In genomic region chr1:169680455-169681208, GRCm38 (mm10) we compare ENCODE assay signal across 23 mouse cellular contexts. TPM values are rescaled to one million over a fixed set of nuclear protein-coding genes. Genes with fewer than 3 reads are reported as not detected.
DNase-seq lines count a peak whose midpoint lies in the region; ATAC-seq and TF ChIP-seq lines count a peak whose summit lies in the region.
"Had no signal": no experiment of that assay in that cellular context is flagged by ENCODE, and none has a peak within 500 bp of the region (broad histone marks: within the 10 kb centered on the region; RNA-seq: fewer than 3 reads in every experiment).

No protein-coding gene starts in this region.

- no peaks in the 10 kb centered on the region for H3K9me3 ChIP-seq in kidney, postnatal 0 days (replicated peaks; ENCODE audit: low read length)
- no peaks in the 10 kb centered on the region for H3K9me3 ChIP-seq in lung, embryonic 15.5 days
- H3K9me3 ChIP-seq in lung, postnatal 0 days (ENCODE audit: low read length): no peaks in the 10 kb centered on the region
- H3K9me3 ChIP-seq: embryonic facial prominence, embryonic 15.5 days; forebrain, embryonic 10.5 days; heart, embryonic 15.5 days; hindbrain, embryonic 10.5 days had no signal

- no peak for TF ChIP-seq CTCF in kidney, postnatal 0 days (IDR thresholded peaks at IDR 0.05; ENCODE audit: low read depth)
- TF ChIP-seq CTCF in lung, adult 2 months (IDR thresholded peaks at IDR 0.05; ENCODE audit: insufficient read depth, low read length): no peak
- no peak for TF ChIP-seq CTCF in lung, postnatal 0 days (IDR thresholded peaks at IDR 0.05)
- TF ChIP-seq CTCF in left cerebral cortex, adult 2 months (IDR thresholded peaks at IDR 0.05): no peak

- no peak overlapping the region for H3K9ac ChIP-seq in kidney, postnatal 0 days (ENCODE audit: low read depth, low read length)
- H3K9ac ChIP-seq in lung, embryonic 15.5 days: no peak overlapping the region
- no peak overlapping the region for H3K9ac ChIP-seq in lung, postnatal 0 days (replicated peaks; ENCODE audit: low read depth)
- H3K9ac ChIP-seq: embryonic facial prominence, embryonic 15.5 days; heart, embryonic 15.5 days had no signal

- no peaks in the 10 kb centered on the region for H3K4me1 ChIP-seq in kidney, postnatal 0 days (replicated peaks; ENCODE audit: insufficient read depth, low read length)
- H3K4me1 ChIP-seq in lung, embryonic 15.5 days: no peaks in the 10 kb centered on the region
- H3K4me1 ChIP-seq in lung, adult 2 months (ENCODE audit: control insufficient read depth, insufficient read depth, low read length): peaks cover 6% of the 10 kb centered on the region
- H3K4me1 ChIP-seq in lung, postnatal 0 days (ENCODE audit: insufficient read depth, low read depth, low read length): no peaks in the 10 kb centered on the region
- H3K4me1 ChIP-seq: embryonic facial prominence, embryonic 15.5 days; forebrain, embryonic 10.5 days; heart, embryonic 15.5 days had no signal

- TF ChIP-seq POLR2A in lung, adult 2 months (IDR thresholded peaks at IDR 0.05; ENCODE audit: borderline replicate concordance, extremely low read depth, low read depth, low read length): no peak

- H3K27ac ChIP-seq in kidney, postnatal 0 days: no peak overlapping the region
- peak overlapping the region; percentile 29; the same call in 1 of the 2 replicates for H3K27ac ChIP-seq in lung, embryonic 15.5 days
- H3K27ac ChIP-seq in lung, postnatal 0 days (ENCODE audit: low read length): peak overlapping the region; percentile 47
- H3K27ac ChIP-seq in left cerebral cortex, adult 2 months: no peak overlapping the region
- H3K27ac ChIP-seq: embryonic facial prominence, embryonic 15.5 days; forebrain, embryonic 10.5 days; heart, embryonic 15.5 days; hindbrain, embryonic 10.5 days had no signal

- H3K4me3 ChIP-seq in kidney, postnatal 0 days (replicated peaks; ENCODE audit: low read depth, low read length): no peak overlapping the region
- H3K4me3 ChIP-seq in lung, embryonic 15.5 days: no peak overlapping the region
- H3K4me3 ChIP-seq in lung, adult 2 months (replicated peaks; ENCODE audit: extremely low read depth, low read depth, low read length): no peak overlapping the region
- H3K4me3 ChIP-seq in lung, postnatal 0 days (ENCODE audit: low read depth, low read length): no peak overlapping the region
- no peak overlapping the region for H3K4me3 ChIP-seq in left cerebral cortex, adult 2 months
- H3K4me3 ChIP-seq: embryonic facial prominence, embryonic 15.5 days; erythroblast, embryonic 14.5 days; forebrain, embryonic 10.5 days; heart, embryonic 15.5 days; hindbrain, embryonic 10.5 days had no signal

- WGBS in kidney, postnatal 0 days: 39% methylated on average over 9 of the region's 9 CpGs
- WGBS in lung, embryonic 15.5 days: 74% methylated on average over 9 of the region's 9 CpGs
- 51% methylated on average over 9 of the region's 9 CpGs for WGBS in lung, adult 2 months
- WGBS in lung, postnatal 0 days: 59% methylated on average over 9 of the region's 9 CpGs

- intact Hi-C loops in left cerebral cortex, adult 2 months (cut with DNase I): no loop called here

- H3K27me3 ChIP-seq in kidney, postnatal 0 days (ENCODE audit: insufficient read depth, low read length): no peaks in the 10 kb centered on the region
- H3K27me3 ChIP-seq in lung, embryonic 15.5 days: no peaks in the 10 kb centered on the region
- H3K27me3 ChIP-seq in lung, postnatal 0 days (replicated peaks; ENCODE audit: insufficient read depth, low read length): no peaks in the 10 kb centered on the region
- H3K27me3 ChIP-seq: embryonic facial prominence, embryonic 15.5 days; heart, embryonic 15.5 days had no signal

- DNase-seq in kidney, postnatal 0 days (ENCODE audit: low spot score): peak; percentile 46
- DNase-seq in kidney, adult 11 months: no peak
- no peak for DNase-seq in lung, adult 2 months
- DNase-seq in lung, postnatal 0 days (ENCODE audit: low spot score): peak; percentile 54
- peak; percentile 37 for DNase-seq in lung, postnatal 36 days
- DNase-seq in right cerebral cortex, adult 2 months (ENCODE audit: low spot score in 2 of 2): no peak
- no peak for DNase-seq in left cerebral cortex, adult 2 months (ENCODE audit: extremely low spot score in 1 of 2, low spot score in 2 of 2)
- DNase-seq: adrenal gland, adult 8-10 months; adrenal gland, postnatal 36 days; cerebellum, adult 11 months; cerebellum, adult 8-10 months; cerebellum, postnatal 14 days; embryo, embryonic 11 days; heart, adult 18-20 months had no signal

- peak; percentile 87 for TF ChIP-seq EP300 in lung, postnatal 0 days (IDR thresholded peaks at IDR 0.05)

- no peak overlapping the region for H3K4me2 ChIP-seq in kidney, postnatal 0 days (ENCODE audit: low read length)
- no peak overlapping the region for H3K4me2 ChIP-seq in lung, embryonic 15.5 days
- H3K4me2 ChIP-seq in lung, postnatal 0 days (replicated peaks; ENCODE audit: low read depth, low read length): no peak overlapping the region
- H3K4me2 ChIP-seq: embryonic facial prominence, embryonic 15.5 days; heart, embryonic 11.5 days; heart, embryonic 15.5 days had no signal

- no peak for ATAC-seq in kidney, postnatal 0 days (replicated peaks; ENCODE audit: low FRiP score, low read depth)
- ATAC-seq in lung, embryonic 15.5 days (ENCODE audit: borderline replicate concordance, extremely low read depth, low FRiP score, low TSS enrichment): no peak
- ATAC-seq in lung, postnatal 0 days: peak; percentile 83
- ATAC-seq: forebrain, embryonic 14.5 days had no signal

- H3K36me3 ChIP-seq in kidney, postnatal 0 days (ENCODE audit: insufficient read depth, low read length): no peaks in the 10 kb centered on the region
- H3K36me3 ChIP-seq in lung, embryonic 15.5 days: no peaks in the 10 kb centered on the region
- no peaks in the 10 kb centered on the region for H3K36me3 ChIP-seq in lung, postnatal 0 days (ENCODE audit: insufficient read depth, low read length)
- H3K36me3 ChIP-seq: embryonic facial prominence, embryonic 15.5 days; forebrain, embryonic 10.5 days; heart, embryonic 15.5 days; hindbrain, embryonic 10.5 days had no signal

RNA-seq across cellular contexts. Expression of gene Rgs5, which starts 25.3 kb away (rescaled TPM):
- polyA plus RNA-seq in kidney, postnatal 0 days (2015; fragmentation: Nextera tagmentation; extraction: Ambion mirVana): 44.1 and 46.2 TPM in 2 replicates
- polyA plus RNA-seq in lung, embryonic 15.5 days (2015; fragmentation: Nextera tagmentation; extraction: Ambion mirVana): 9.1 and 9.9 TPM in 2 replicates
- 2.0 and 5.6 TPM in 2 replicates for polyA plus RNA-seq in lung, adult 2 months (2012; rRNA removed)
- polyA plus RNA-seq in lung, postnatal 0 days (2015; fragmentation: Nextera tagmentation; extraction: Ambion mirVana): 6.0 and 6.8 TPM in 2 replicates
- total RNA-seq in left cerebral cortex, adult 2 months (2021): 10 to 100 TPM; 37.9 to 42.2 TPM
- total RNA-seq: common myeloid progenitor, adult 5-6 weeks had no signal
- polyA plus RNA-seq: erythroblast, embryonic 14.5 days had no signal

Comparison
In these comparisons a context has a peak if more than half of its experiments do, and no peak if none do; other contexts are left out.
1. DNase-seq: peak in kidney, postnatal 0 days (single experiment), lung, postnatal 0 days (single experiment) and lung, postnatal 36 days (single experiment); none in kidney, adult 11 months (single experiment), lung, adult 2 months (single experiment), right cerebral cortex, adult 2 months (0 of 2) and left cerebral cortex, adult 2 months (0 of 2).
2. H3K27ac ChIP-seq: peak in lung, embryonic 15.5 days (single experiment) and lung, postnatal 0 days (single experiment); none in kidney, postnatal 0 days (single experiment) and left cerebral cortex, adult 2 months (single experiment).